Mouse (Mus musculus): ENCODE data around the gene Ubl3.

The Ubl3 gene

GRCm38 (mm10) chr5:148481745-148482144 is 70.8 kb downstream of the Ubl3 start:
- DNase-seq (ENCODE audit: low spot score) = no peak

DNA sequence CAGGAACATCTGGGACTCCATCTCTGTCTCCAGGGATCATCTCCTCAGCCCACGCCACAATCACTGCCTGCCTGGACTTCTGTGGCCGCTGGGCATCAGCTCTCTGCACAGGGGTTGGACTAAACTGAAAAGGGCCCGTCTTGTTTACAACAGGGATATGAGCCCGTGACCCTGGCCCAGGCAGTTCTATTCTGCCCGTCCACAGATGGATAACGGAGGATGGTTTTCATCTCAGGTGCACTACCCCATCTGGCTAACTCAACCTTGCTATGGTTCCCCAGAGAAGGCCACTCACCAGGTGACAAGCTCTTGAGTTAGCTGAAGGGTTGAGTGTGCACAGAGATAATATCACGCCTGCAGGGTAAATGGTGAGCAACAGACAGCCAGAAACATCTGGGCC is 78.2 kb downstream of the Ubl3 start:
- no peak for DNase-seq (ENCODE audit: low spot score)

DNA sequence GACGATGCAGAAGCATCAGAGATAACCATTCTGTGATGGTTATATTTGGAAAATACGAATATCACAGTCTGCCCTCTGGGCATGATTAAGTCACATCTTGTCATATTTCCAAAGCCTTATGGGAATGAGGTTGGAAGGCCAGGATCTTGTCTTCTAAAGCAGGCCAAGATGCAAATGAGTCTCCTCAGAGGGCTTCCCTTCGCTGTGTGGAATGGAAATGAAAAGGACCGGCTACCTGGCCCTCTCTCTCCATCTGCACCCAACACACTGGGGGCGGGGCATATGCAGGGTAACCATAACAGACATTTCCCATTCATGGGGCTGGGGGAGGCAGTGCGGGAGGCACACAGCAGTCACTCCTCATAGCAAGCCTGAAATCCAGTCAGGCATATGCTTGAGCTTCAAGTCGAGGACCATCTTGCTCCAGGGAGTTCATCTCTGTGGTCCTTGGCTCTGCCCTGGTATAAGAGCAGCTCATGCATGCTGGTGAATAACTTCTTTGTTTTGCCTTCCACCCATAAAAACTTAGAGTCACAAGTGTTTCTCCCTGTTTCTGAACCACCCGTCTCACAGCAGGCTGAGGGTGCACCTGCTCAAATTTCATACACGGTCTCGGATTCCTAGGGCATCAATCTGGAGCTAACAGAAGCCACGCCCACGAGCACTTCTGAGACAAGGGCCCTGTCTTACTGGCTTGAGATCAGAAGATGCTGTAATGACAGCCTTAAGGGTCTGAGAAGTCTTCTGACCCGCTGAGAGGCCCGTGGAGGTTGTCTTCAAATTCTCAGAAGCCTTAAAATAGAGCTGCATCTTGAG is 83.8 kb downstream of the Ubl3 start:
- DNase-seq (ENCODE audit: low spot score) = no peak

GRCm38 (mm10) chr5:148466933-148467607 is 85.5 kb downstream of the Ubl3 start:
- no peak for DNase-seq (ENCODE audit: low spot score)

DNA sequence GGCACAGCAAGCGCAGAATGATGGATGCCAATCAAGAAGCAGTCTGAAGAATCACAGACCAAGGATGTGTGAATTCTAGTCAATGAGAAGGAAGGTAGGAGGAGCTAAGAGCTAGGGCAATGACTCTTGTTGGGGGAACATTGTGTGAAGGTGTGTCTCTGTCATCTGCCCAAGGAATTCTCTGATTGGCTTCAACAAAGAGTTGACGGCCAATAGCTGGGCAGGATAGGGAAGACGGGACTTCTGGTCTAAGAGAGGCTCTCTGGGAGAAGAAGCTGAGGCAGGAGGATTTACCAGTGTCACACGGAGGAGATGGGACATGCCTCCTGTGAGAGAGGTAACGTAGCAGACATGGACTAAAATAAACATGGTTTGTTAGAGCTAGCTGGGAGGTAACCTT is 86.5 kb downstream of the Ubl3 start:
- no peak for DNase-seq (ENCODE audit: low spot score)

DNA sequence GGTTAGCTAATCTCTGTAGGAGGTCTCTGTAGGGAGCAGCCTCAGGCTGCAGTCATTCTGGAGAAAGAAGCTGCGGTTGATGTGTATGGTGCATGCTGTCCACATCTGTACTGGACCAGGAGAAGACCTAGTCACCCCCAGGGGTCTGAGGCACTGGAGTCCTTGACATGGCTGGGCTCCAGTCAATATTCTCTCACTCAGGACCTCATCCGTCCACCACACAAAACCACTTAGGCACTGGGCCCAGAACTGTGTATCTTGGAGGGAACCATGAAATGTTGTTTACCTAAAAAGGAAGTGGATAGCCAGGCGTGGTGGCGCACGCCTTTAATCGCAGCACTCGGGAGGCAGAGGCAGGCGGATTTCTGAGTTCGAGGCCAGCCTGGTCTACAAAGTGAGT is 87.5 kb downstream of the Ubl3 start:
- DNase-seq (ENCODE audit: low spot score) = no peak

DNA sequence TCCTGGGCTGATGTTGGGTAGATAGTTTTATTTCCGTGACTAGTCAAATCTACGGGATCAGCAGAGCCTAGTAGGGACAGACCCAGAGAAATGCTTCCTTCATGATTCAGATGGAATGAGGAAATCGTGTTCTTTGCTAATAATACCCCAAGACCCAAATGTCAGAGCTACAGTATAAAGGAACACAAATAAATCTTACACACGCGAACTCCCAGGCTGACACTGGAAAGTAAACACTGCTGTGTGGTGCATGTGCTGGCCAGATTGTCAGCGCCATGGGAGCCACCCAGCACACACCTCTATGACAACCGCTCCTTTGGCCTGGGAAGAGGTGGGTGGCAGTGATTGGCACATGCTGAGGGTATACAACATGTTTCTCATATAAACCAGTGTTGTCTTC is 88.1 kb downstream of the Ubl3 start:
- no peak for DNase-seq (ENCODE audit: low spot score)

GRCm38 (mm10) chr5:148463783-148464294 is 88.8 kb downstream of the Ubl3 start:
- no peak for DNase-seq (ENCODE audit: low spot score)

Measured in urinary bladder, postnatal 10 days (tissue).